Mouse (Mus musculus) ES-CJ7 (cell line): ENCODE data around the gene Slc7a5.

ENCODE experiments used
- DNase-seq: peaks from one replicate; pipeline ENCODE4 v3.0.0; 2011; ENCODE audit warnings: low read depth, low spot score

Gene Slc7a5

GRCm38 (mm10) chr8:121908378-121909147, 1.1 kb upstream of the Slc7a5 start:
- DNase-seq: no peak

DNA sequence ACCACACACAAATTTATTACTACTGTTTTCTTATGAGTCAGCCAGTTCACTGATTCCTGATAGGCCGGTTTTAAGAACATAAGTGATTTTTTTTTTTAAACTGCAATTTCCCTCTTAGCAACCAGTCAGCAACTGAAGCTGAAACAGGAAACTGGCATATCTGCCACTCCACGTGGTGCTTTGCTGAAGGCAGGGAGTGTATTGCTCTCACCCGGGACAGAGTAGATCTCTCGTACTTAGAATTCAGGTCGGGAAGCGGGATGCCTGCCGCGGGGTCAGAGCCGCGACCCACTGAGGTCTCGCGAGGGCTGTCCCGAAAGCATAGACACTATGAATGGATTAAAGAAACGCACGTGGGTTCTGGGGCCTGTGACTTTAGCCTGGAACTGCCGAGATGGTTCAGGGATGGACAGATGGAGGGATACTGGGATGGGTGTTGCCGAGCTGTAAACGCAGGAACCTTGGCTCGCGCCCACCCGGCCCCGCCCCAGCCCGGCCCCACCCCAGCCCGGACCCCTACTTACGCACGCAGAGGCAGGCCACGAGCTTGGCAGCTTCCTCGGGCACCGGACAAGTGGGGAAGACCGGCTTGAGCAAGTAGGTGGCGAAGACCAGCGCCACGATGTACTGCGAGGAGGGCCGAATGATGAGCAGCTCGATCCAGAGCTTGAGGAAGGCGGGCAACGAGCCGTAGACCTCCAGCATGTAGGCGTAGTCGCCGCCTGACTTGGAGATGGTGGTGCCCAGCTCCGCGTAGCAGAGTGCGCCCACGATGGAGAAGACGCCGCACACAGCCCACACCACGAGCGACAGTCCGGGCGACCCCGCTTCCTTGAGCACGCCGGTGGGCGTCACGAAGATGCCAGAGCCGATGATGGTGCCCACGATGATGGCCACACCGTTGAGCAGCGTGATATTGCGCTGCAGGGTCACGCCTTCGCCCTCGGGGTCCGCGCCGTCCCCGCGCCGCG, 667 bp downstream of the Slc7a5 start:
- peak; percentile 73 for DNase-seq

DNA sequence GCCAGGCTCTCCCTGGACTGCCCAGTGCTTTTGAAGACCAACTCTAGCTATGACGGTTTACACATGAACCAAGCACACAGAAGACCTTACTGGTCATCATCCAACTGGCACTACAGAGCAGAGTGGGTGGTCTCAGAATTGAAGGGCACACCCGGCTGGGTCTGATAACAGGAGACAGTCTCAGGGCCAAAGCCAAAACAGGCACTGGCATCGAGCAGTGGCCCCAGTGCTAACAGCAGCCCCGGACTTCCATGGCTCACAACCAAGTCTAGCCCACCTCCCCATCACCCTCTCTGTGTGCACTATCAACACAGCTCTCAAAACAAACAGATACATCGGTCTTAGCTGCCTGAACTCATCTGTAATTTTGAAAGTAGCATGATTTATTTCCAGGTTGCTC, 1.6 kb downstream of the Slc7a5 start:
- DNase-seq: no peak

DNA sequence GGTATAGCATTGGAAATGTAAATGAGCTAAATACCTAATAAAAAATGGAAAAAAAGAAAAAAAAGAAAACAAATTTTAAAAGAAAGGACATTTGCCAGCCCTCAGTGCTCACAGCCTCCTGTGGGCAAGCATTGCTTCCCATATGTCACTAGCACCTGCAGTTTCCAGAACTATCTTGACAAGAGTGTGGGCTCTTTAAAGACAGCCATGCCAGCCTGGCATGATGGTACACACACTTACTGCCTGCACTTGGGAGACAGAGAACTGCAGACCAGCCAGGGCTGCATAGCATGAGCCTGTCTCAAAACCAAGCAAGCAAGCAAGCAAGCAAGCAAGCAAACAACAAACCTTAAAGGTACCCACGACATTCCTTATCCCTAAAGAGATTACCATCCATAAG, 2.1 kb downstream of the Slc7a5 start:
- no peak for DNase-seq

DNA sequence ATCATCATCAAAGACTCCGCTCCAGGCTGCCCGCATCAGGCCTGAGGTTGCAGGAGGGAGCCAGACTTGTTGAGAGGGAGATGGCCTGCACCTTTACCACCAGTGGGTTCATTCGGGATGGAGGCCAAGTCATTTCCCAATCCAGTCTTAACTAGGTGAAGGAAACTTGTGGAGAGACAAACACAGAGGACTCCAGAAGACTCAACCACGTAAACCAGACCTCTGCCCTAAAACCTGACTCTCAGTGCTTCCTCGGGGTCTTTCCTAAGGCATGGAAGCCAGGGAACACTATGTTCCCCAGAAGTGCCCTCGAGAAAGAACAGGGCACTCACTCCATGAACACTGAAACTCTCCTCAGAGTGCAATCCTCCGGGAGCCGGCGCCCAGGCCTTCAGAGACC, 2.5 kb downstream of the Slc7a5 start:
- no peak for DNase-seq

DNA sequence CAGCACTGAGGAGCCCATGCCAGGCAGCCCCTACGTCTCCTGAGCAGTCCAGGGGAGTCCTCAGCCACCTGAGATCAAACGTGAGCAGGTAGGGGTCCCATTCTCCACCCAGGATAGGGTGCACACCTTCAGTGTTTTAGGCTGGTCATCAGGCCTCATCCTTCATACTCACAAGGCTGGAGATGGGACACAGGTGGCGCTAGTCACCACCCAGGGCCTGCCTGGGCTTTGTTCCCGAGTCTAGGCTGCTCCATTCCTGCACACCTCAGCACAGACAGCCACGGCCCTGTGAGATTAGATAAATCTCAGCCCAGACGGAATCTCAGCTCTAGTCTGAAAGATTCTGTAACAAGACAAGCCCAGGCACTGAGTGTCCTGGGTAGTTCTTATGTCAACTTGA, 3.5 kb downstream of the Slc7a5 start:
- DNase-seq: no peak

DNA sequence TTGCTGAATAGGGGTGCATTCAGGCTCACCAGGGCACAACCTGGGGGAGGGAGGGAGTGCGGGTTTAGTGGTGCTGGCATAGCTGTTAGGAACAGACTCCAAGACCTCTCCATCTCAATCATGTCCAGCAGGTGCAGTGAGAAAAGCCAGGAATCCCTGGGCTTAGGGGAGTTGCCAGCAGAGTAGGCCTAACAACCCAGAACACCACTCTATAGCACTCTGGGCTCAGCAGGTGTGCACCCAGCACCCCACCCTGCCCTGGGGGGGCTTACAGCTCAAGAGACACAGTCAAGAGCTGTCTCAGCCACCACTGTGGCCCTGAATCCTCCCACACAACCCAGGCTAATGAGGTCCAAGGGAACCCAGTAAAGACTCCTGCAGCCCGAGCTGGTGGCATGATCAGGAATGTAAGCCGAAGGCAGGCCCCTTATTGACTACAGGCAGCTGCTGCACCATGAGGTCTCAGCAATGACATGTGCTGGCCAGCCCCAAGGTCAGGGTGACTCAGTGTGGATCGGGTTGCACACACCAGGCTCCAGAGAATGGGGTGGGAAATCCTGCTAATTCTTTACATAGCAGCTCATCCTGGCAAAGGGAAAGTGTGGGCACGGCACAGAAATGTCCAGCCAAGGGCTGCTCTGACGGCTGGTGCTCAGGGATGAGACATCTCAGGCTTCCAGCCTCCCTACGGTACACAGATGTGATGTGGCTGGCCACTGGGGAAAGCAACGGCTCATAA, 5.8 kb downstream of the Slc7a5 start:
- DNase-seq: no peak

GRCm38 (mm10) chr8:121899180-121900044, 8.1 kb downstream of the Slc7a5 start:
- no peak for DNase-seq

DNA sequence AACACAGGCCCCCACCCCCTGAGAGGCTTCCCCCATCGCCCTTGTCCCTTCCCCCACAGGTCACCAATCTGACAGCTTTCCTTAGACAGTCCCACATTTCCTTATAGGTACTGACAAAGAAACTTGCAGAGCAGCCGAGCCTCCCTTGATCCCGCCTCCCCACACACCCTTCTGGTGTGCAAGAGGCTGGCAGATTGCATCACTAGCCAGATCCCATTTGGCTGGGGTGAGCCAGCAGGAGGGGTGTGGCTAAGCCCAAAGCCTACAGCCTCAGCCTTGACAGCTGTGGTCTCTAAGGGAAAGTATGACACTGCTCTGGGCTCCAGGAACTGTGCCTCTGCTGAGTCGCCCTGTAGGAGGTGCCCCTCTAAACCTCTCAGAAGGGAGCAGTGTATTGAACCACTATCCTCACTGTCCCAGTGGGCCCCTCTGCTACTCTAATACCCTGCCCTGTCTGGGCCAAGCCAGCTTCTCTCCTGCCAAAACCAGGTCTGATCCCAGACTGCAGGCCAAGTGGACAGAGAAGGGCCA, 9.0 kb downstream of the Slc7a5 start:
- DNase-seq: peak; percentile 92

- peak; percentile 77 for DNase-seq
Observed at GRCm38 (mm10) chr8:121897871-121898381, 9.6 kb downstream of the Slc7a5 start.

GRCm38 (mm10) chr8:121897205-121897604, 10.3 kb downstream of the Slc7a5 start:
- DNase-seq: no peak

DNA sequence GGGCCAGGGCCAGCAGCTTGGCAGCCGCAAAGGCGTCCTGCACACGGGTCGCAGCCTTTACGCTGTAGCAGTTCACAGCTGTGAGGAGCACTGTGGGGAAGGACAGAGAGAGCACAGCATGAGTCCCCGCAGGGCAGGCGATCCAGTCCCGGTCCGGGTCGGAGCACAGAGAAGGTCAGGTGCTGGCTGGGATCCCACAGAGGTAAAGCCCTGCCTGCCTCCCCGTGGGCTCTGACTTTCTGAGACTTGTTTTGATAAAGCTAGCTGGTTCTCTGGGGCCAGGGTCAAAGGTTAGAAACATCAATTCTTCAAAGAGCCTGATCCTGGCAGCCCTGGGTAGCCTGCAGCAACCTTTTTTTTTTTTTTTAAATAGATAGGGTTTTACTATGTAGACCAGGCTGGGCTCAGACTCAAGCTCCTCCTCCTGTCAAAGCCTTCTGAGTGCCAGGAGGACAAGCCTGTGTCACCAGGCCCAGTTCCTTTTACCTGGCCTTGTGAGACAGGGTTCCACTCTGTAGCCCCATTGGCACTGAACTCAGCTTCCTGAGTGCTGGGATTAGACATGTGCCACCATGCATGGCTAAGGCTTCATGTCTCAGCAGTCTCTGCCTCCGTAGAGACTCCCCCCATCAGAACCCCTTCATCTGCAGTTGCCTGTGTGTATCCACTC, 10.9 kb downstream of the Slc7a5 start:
- no peak for DNase-seq

GRCm38 (mm10) chr8:121895910-121896309, 11.6 kb downstream of the Slc7a5 start:
- DNase-seq: no peak

DNA sequence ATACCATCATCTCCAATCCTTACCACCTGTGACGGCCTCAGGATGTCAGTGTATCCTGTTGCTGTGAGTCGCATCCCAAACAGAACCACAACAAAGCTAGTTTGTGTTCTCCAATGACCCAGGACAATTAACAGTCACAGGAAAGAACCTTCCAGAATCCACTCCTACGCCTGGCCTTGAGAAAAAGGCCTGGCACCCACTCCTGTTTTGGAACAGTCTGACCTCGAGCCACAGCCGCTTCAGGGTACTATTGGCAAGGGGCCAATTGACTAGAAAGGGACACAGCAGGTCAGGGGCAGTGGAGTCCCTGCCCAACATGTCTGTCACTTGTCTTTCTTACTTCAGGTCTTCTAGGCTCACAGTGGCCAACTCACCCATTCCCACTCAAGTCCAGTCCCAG, 14.6 kb downstream of the Slc7a5 start:
- DNase-seq: no peak

- DNase-seq: no peak
Observed at GRCm38 (mm10) chr8:121889810-121890785, 17.4 kb downstream of the Slc7a5 start.

GRCm38 (mm10) chr8:121889317-121889716, 18.2 kb downstream of the Slc7a5 start:
- no peak for DNase-seq

GRCm38 (mm10) chr8:121887547-121887946, 19.9 kb downstream of the Slc7a5 start:
- peak; percentile 89 for DNase-seq

GRCm38 (mm10) chr8:121885433-121885832, 22.1 kb downstream of the Slc7a5 start:
- no peak for DNase-seq

GRCm38 (mm10) chr8:121885001-121885400, 22.5 kb downstream of the Slc7a5 start:
- no peak for DNase-seq
